ENCODE assay signal across 21 mouse cellular contexts in genomic region chr1:52148178-52148577, GRCm38 (mm10). TPM values are rescaled to one million over a fixed set of nuclear protein-coding genes. Genes with fewer than 3 reads are reported as not detected.
DNase-seq lines count a peak whose midpoint lies in the region; ATAC-seq and TF ChIP-seq lines count a peak whose summit lies in the region.
"Had no signal": no experiment of that assay in that cellular context is flagged by ENCODE, and none has a peak within 500 bp of the region (broad histone marks: within the 10 kb centered on the region; RNA-seq: fewer than 3 reads in every experiment).

No protein-coding gene starts in this region.

- no peak overlapping the region for H3K4me3 ChIP-seq in heart, embryonic 15.5 days
- no peak overlapping the region for H3K4me3 ChIP-seq in kidney, adult 2 months (ENCODE audit: insufficient read depth, low read depth, low read length)
- H3K4me3 ChIP-seq in kidney, embryonic 14.5 days (ENCODE audit: low read length): no peak overlapping the region
- no peak overlapping the region for H3K4me3 ChIP-seq in neural tube, embryonic 14.5 days (ENCODE audit: low read depth, low read length)
- H3K4me3 ChIP-seq in neural tube, embryonic 15.5 days (replicated peaks): no peak overlapping the region
- H3K4me3 ChIP-seq: embryonic facial prominence, embryonic 15.5 days; erythroblast, embryonic 14.5 days; forebrain, embryonic 10.5 days; gastrocnemius, adult 2 months had no signal

- 40% methylated on average over 7 of the region's 7 CpGs for WGBS in heart, embryonic 15.5 days
- WGBS in kidney, adult 2 months: 53% methylated on average over 7 of the region's 7 CpGs
- 66% methylated on average over 7 of the region's 7 CpGs for WGBS in kidney, embryonic 14.5 days
- WGBS in neural tube, embryonic 14.5 days: 55% methylated on average over 7 of the region's 7 CpGs
- 55% methylated on average over 7 of the region's 7 CpGs for WGBS in neural tube, embryonic 15.5 days

- no peaks in the 10 kb centered on the region for H3K27me3 ChIP-seq in heart, embryonic 15.5 days
- H3K27me3 ChIP-seq in kidney, adult 2 months (replicated peaks; ENCODE audit: control insufficient read depth, insufficient read depth, low read length): no peaks in the 10 kb centered on the region
- H3K27me3 ChIP-seq in kidney, embryonic 14.5 days (ENCODE audit: control insufficient read depth, insufficient read depth, low read length): no peaks in the 10 kb centered on the region
- no peaks in the 10 kb centered on the region for H3K27me3 ChIP-seq in neural tube, embryonic 14.5 days (ENCODE audit: control insufficient read depth, insufficient read depth, low read length)
- no peaks in the 10 kb centered on the region for H3K27me3 ChIP-seq in neural tube, embryonic 15.5 days (replicated peaks)
- H3K27me3 ChIP-seq: embryonic facial prominence, embryonic 15.5 days had no signal

- H3K4me2 ChIP-seq in heart, embryonic 15.5 days: no peak overlapping the region
- no peak overlapping the region for H3K4me2 ChIP-seq in kidney, embryonic 14.5 days (replicated peaks; ENCODE audit: low read depth, low read length)
- no peak overlapping the region for H3K4me2 ChIP-seq in neural tube, embryonic 14.5 days (ENCODE audit: low read depth, low read length)
- H3K4me2 ChIP-seq in neural tube, embryonic 15.5 days: no peak overlapping the region
- H3K4me2 ChIP-seq: embryonic facial prominence, embryonic 15.5 days; hindbrain, embryonic 14.5 days had no signal

- H3K36me3 ChIP-seq in heart, embryonic 15.5 days: 0 out of 2 replicates have a peak, but pooled peaks cover 6% of the 10 kb centered on the region
- H3K36me3 ChIP-seq in kidney, adult 2 months (ENCODE audit: control insufficient read depth, insufficient read depth, low read length): no peaks in the 10 kb centered on the region; the same call in 1 of the 2 replicates
- H3K36me3 ChIP-seq in kidney, embryonic 14.5 days (ENCODE audit: control insufficient read depth, insufficient read depth, low read length): no peaks in the 10 kb centered on the region; the same call in 1 of the 2 replicates
- no peaks in the 10 kb centered on the region for H3K36me3 ChIP-seq in neural tube, embryonic 14.5 days (ENCODE audit: control insufficient read depth, insufficient read depth, low read length)
- no peaks in the 10 kb centered on the region for H3K36me3 ChIP-seq in neural tube, embryonic 15.5 days

- no peak for TF ChIP-seq POLR2A in kidney, adult 2 months (IDR thresholded peaks at IDR 0.05; ENCODE audit: low read depth, low read length)

- no peak for DNase-seq in heart, postnatal 14 days
- DNase-seq in kidney, adult 2 months: peak; percentile 70
- DNase-seq in kidney, postnatal 10 days: no peak
- DNase-seq in kidney, postnatal 14 days: peak; percentile 48
- DNase-seq: adrenal gland, adult 8-10 months; adrenal gland, postnatal 36 days; cerebellum, postnatal 10 days; embryo, embryonic 11 days; gastrocnemius, adult 2 months; gastrocnemius, postnatal 25 days; heart, postnatal 4 days had no signal

- peaks cover 36% of the 10 kb centered on the region for H3K4me1 ChIP-seq in heart, embryonic 15.5 days (replicated peaks)
- peaks cover 8% of the 10 kb centered on the region for H3K4me1 ChIP-seq in kidney, adult 2 months (ENCODE audit: control insufficient read depth, insufficient read depth, low read length)
- no peaks in the 10 kb centered on the region for H3K4me1 ChIP-seq in kidney, embryonic 14.5 days (ENCODE audit: control insufficient read depth, insufficient read depth, low read length)
- peaks cover 7% of the 10 kb centered on the region; the same call in 1 of the 2 replicates for H3K4me1 ChIP-seq in neural tube, embryonic 14.5 days (ENCODE audit: control insufficient read depth, insufficient read depth, low read length)
- peaks cover 7% of the 10 kb centered on the region for H3K4me1 ChIP-seq in neural tube, embryonic 15.5 days

- TF ChIP-seq CTCF in kidney, adult 2 months (conservative IDR thresholded peaks at IDR 0.05; ENCODE audit: insufficient read depth, insufficient read length, low read depth, low read length): no peak

- intact Hi-C loops in heart, postnatal 14 days (cut with DNase I): loop anchor here (1.0 to 5.0 kb wide), 2 partner anchors 69 to 119 kb away; no protein-coding TSS in a partner anchor

- no peak overlapping the region for H3K9ac ChIP-seq in heart, embryonic 15.5 days
- H3K9ac ChIP-seq in kidney, embryonic 14.5 days (ENCODE audit: low read depth, low read length): no peak overlapping the region
- no peak overlapping the region for H3K9ac ChIP-seq in neural tube, embryonic 14.5 days (replicated peaks; ENCODE audit: low read depth, low read length)
- H3K9ac ChIP-seq in neural tube, embryonic 15.5 days (replicated peaks): no peak overlapping the region
- H3K9ac ChIP-seq: embryonic facial prominence, embryonic 15.5 days; hindbrain, embryonic 14.5 days had no signal

- peak overlapping the region; percentile 34; the same call in 1 of the 2 replicates for H3K27ac ChIP-seq in heart, embryonic 15.5 days
- H3K27ac ChIP-seq in kidney, adult 2 months (ENCODE audit: insufficient read depth, low read depth, low read length): peak overlapping the region; percentile 21; the same call in 1 of the 2 replicates
- H3K27ac ChIP-seq in kidney, embryonic 14.5 days (ENCODE audit: low read depth, low read length): no peak overlapping the region
- H3K27ac ChIP-seq in neural tube, embryonic 14.5 days (ENCODE audit: low read depth, low read length): peak overlapping the region; percentile 29; the same call in 1 of the 2 replicates
- no peak overlapping the region for H3K27ac ChIP-seq in neural tube, embryonic 15.5 days (replicated peaks)
- H3K27ac ChIP-seq: embryonic facial prominence, embryonic 15.5 days; forebrain, embryonic 10.5 days; gastrocnemius, adult 2 months; hindbrain, embryonic 14.5 days had no signal

- no peak for ATAC-seq in heart, embryonic 15.5 days (replicated peaks; ENCODE audit: insufficient number of reproducible peaks, insufficient read depth, low FRiP score, low read depth)
- ATAC-seq in kidney, embryonic 14.5 days (ENCODE audit: low FRiP score, low TSS enrichment): no peak
- ATAC-seq in neural tube, embryonic 14.5 days (ENCODE audit: low read depth): 0 out of 2 replicates have a peak, but pooled peaks have one; percentile 19
- no peak for ATAC-seq in neural tube, embryonic 15.5 days (ENCODE audit: low FRiP score)
- ATAC-seq: forebrain, embryonic 14.5 days; inflammation-experienced regulatory T-cells, adult 6 months had no signal

- H3K9me3 ChIP-seq in heart, embryonic 15.5 days (replicated peaks): no peaks in the 10 kb centered on the region
- no peaks in the 10 kb centered on the region for H3K9me3 ChIP-seq in kidney, embryonic 14.5 days (ENCODE audit: control insufficient read depth, low read length)
- H3K9me3 ChIP-seq in neural tube, embryonic 14.5 days (ENCODE audit: control insufficient read depth, low read length): no peaks in the 10 kb centered on the region
- H3K9me3 ChIP-seq in neural tube, embryonic 15.5 days (replicated peaks): no peaks in the 10 kb centered on the region
- H3K9me3 ChIP-seq: embryonic facial prominence, embryonic 15.5 days; forebrain, embryonic 10.5 days had no signal

RNA-seq across cellular contexts. Expression of gene Stat1, which starts 28.9 kb away (rescaled TPM):
- 23.6 and 44.5 TPM in 2 replicates for polyA plus RNA-seq in heart, embryonic 15.5 days (2015; fragmentation: Nextera tagmentation; extraction: Ambion mirVana)
- 10 to 100 TPM; 22.2 to 22.7 TPM for total RNA-seq in heart, postnatal 14 days (2021)
- 35.0 and 40.8 TPM in 2 replicates for polyA plus RNA-seq in kidney, adult 2 months (2012; rRNA removed)
- polyA plus RNA-seq in kidney, embryonic 14.5 days (2014; fragmentation: Nextera tagmentation; extraction: Ambion mirVana): 16.7 and 20.0 TPM in 2 replicates
- polyA plus RNA-seq in neural tube, embryonic 14.5 days (2014; fragmentation: Nextera tagmentation; extraction: Ambion mirVana): 13.1 and 18.3 TPM in 2 replicates
- 16.6 and 49.0 TPM in 2 replicates for polyA plus RNA-seq in neural tube, embryonic 15.5 days (2015; fragmentation: Nextera tagmentation; extraction: Ambion mirVana)

Comparison
In these comparisons a context has a peak if more than half of its experiments do, and no peak if none do; other contexts are left out.
1. H3K27ac ChIP-seq: peak in heart, embryonic 15.5 days (single experiment), kidney, adult 2 months (single experiment) and neural tube, embryonic 14.5 days (single experiment); none in kidney, embryonic 14.5 days (single experiment) and neural tube, embryonic 15.5 days (single experiment).
2. DNase-seq: peak in kidney, adult 2 months (single experiment) and kidney, postnatal 14 days (single experiment); none in heart, postnatal 14 days (0 of 2) and kidney, postnatal 10 days (single experiment).